Mouse (Mus musculus) megakaryocyte, embryonic 14.5 days (primary cell): ENCODE results near the gene Nedd8.

Experiments
- FLI1 ChIP-seq: IDR thresholded peaks from 2 replicates; pipeline ENCODE4 v1.6.1; 2012; ENCODE audit warnings: low read length, inconsistent platforms, mixed read lengths
- GATA1 ChIP-seq: IDR thresholded peaks from 3 replicates; pipeline ENCODE4 v1.6.1; 2012; ENCODE audit warnings: mixed read lengths, low read length, inconsistent platforms, borderline replicate concordance

DNA sequence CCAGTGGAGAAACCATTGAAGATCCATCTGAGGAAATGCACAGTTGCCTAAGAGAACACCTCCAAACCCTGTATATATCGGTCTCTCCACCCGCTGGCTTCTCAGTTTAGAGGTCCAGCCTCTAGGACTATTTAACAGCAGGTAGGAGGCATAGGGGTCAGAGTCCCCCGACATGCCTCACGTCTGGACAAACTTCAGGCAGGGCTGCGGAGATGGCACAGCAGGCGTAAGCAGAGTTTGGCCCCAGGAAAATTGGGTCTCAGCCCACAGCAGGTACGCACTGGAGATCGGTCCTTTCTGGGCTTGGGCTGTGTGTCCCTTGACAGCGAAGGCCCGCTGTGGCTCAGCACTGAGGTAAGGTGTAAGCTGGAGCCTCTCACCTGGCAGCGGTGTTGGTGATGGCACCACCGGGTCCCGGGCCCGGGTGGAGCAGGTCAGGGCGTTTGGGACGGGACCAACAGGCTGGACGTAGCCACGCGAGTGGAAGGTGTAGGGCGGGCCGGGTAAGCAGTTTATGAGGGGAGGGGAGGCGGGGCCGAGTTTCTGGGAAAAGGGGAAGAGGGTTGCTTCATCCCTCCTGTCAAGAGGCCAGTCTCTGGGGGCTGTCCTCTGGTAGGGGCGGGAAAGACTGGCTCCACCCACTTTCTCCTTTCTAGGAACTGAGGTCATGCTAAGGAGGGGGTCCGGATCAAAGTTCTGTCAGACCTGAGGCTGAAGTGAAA is 41.2 kb upstream of the Nedd8 start:
- TF ChIP-seq FLI1 (no peak), GATA1 (no peak)
